Mouse (Mus musculus) inflammation-experienced regulatory T-cells, adult 16 weeks (primary cell): ENCODE measurements around the gene Cd55. TPM values are rescaled to one million over a fixed set of nuclear protein-coding genes. Genes with fewer than 3 reads are reported as not detected.

Source experiments
- polyA plus RNA-seq: library from polyadenylated mRNA; unstranded; fragments of 100-300 nt; shearing (Covaris generic); gene quantifications from one replicate; pipeline ENCODE4 v1.2.1, GENCODE M21; 2017

The Cd55 gene
- polyA plus RNA-seq = 44.1 TPM

GRCm38 (mm10) chr1:130462084-130462861 lies at the start of gene Cd55:
Gene Cd55 (minus strand): TSS chr1:130462744.

GRCm38 (mm10) chr1:130422664-130423111 lies 39.9 kb downstream of the Cd55 start, which contains the start of gene Cd55b:
Gene Cd55b (minus strand): TSS chr1:130423009.

Other genes starting within 250 kb of the Cd55 start
- gene Cd55b, start 39.7 kb downstream of the Cd55 start, polyA plus RNA-seq = not detected
- not detected for gene Zp3r, start 166.9 kb upstream of the Cd55 start, polyA plus RNA-seq
- gene C4bp, start 198.9 kb upstream of the Cd55 start, polyA plus RNA-seq = 0.24 TPM